In the genomic region with DNA sequence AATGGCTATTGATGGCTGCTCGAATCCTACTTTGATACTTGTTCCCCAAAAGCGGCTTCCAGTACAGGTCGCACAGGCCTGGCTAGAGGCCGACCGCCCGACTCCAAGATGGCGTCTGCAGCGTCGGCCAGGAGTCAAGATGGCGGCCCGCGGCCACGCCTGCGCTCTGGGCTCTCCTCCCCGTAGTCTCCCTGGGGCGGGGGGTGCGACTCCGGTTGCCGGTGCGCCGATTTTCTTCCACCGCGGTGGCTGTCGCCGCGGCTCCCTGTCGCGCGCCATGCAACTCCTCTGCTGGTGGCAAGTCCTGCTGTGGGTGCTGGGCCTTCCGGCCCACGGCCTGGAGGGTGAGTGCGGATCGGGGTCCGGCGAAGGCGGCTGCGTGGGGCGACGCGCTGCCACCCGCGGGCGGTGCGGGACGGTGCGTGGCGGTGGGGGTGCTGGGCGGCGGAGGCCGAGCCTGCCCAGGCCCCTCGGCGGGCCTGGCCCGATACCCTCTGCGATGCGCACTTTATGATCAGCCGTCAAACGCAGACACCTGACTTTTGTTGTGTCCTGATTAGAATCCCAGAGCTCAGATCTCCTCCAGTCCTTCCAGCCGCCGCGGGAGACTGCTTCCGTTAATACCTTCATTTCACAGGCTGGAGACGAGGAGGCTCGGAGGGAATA, we compare ENCODE assay signal across 8 mouse cellular contexts. TPM values are rescaled to one million over a fixed set of nuclear protein-coding genes. Genes with fewer than 3 reads are reported as not detected.
A peak's percentile ranks its signal among the peaks of the same experiment; 100 is the strongest.
DNase-seq lines count a peak whose midpoint lies in the region; ATAC-seq and TF ChIP-seq lines count a peak whose summit lies in the region.

TSS of gene Txndc15 (plus strand) at position 150 of the 666 bp plus-strand sequence.

- H3K4me2 ChIP-seq in neural tube, embryonic 15.5 days: peak within 1 kb of the TSS; percentile 74

- peaks cover 9% of the 10 kb centered on the region for H3K79me2 ChIP-seq in MEL (ENCODE audit: control insufficient read depth, insufficient read depth, low read length, poor library complexity)

- peak; percentile 94 for ATAC-seq in neural tube, embryonic 15.5 days (ENCODE audit: low FRiP score)

- H3K9ac ChIP-seq in MEL (ENCODE audit: control insufficient read depth, low read depth, low read length, poor library complexity, severe bottlenecking): peak within 1 kb of the TSS; percentile 97
- peak within 1 kb of the TSS; percentile 98 for H3K9ac ChIP-seq in neural tube, embryonic 15.5 days (replicated peaks)

- WGBS in lung, adult 2 months: under 1% methylated on average over 63 of the region's 63 CpGs
- WGBS in neural tube, embryonic 15.5 days: under 1% methylated on average over 62 of the region's 63 CpGs

- TF ChIP-seq RAD21 in MEL (IDR thresholded peaks at IDR 0.05; ENCODE audit: low read depth, low read length): no peak

- H3K4me3 ChIP-seq in MEL (ENCODE audit: control insufficient read depth in 1 of 2, insufficient read depth in 1 of 2, low read depth in 2 of 2, low read length in 2 of 2): peak within 1 kb of the TSS; percentile 75 to 90
- peak within 1 kb of the TSS; percentile 78 for H3K4me3 ChIP-seq in layer of hippocampus, adult 2 months
- peak within 1 kb of the TSS; percentile 93 for H3K4me3 ChIP-seq in lung, adult 2 months (replicated peaks; ENCODE audit: extremely low read depth, low read depth, low read length)
- peak within 1 kb of the TSS; percentile 98 for H3K4me3 ChIP-seq in neural tube, embryonic 15.5 days (replicated peaks)

- no peaks in the 10 kb centered on the region for H3K27me3 ChIP-seq in MEL (ENCODE audit: control insufficient read depth in 1 of 2, insufficient read depth in 2 of 2, low read length in 2 of 2)
- H3K27me3 ChIP-seq in neural tube, embryonic 15.5 days (replicated peaks): no peaks in the 10 kb centered on the region

- no peak for TF ChIP-seq CTCF in MEL (IDR thresholded peaks at IDR 0.05 in 2 of 3, conservative IDR thresholded peaks at IDR 0.05 in 1 of 3; ENCODE audit: control insufficient read depth in 1 of 3, insufficient read depth in 1 of 3, low read depth in 2 of 3, low read length in 3 of 3, poor library complexity in 1 of 3, severe bottlenecking in 1 of 3)
- TF ChIP-seq CTCF in layer of hippocampus, adult 2 months (conservative IDR thresholded peaks at IDR 0.05): no peak
- TF ChIP-seq CTCF in lung, adult 2 months (IDR thresholded peaks at IDR 0.05; ENCODE audit: insufficient read depth, low read length): no peak

- H3K9me3 ChIP-seq in MEL (replicated peaks; ENCODE audit: insufficient read depth, low read length): no peaks in the 10 kb centered on the region
- no peaks in the 10 kb centered on the region for H3K9me3 ChIP-seq in neural tube, embryonic 15.5 days (replicated peaks)

- 0 out of 4 replicates have a peak, but pooled peaks of 1 of the 2 experiments have one; percentile 5 for TF ChIP-seq EP300 in MEL (IDR thresholded peaks at IDR 0.05; ENCODE audit: low read depth in 1 of 2, low read length in 2 of 2)

- peak; percentile 92 for DNase-seq in MEL (ENCODE audit: low read depth, low spot score)
- DNase-seq in cerebellum, adult 8-10 months: peak; percentile 91
- peak; percentile 76 for DNase-seq in forelimb bud, embryonic 11.5 days (ENCODE audit: low read depth, low spot score)
- peak; percentile 93 for DNase-seq in heart, postnatal 4 days
- DNase-seq in layer of hippocampus, adult 2 months (ENCODE audit: low spot score in 2 of 2): peak; percentile 82 to 90
- DNase-seq in lung, adult 2 months: peak; percentile 94
- peak; percentile 86 for DNase-seq in testis, postnatal 14 days (ENCODE audit: low spot score)

- peaks cover 0 to 8% of the 10 kb centered on the region in 2 experiments; a peak in 2 of 4 replicates for H3K36me3 ChIP-seq in MEL (ENCODE audit: control insufficient read depth in 1 of 2, insufficient read depth in 2 of 2, low read length in 2 of 2)
- H3K36me3 ChIP-seq in neural tube, embryonic 15.5 days: peaks cover 15% of the 10 kb centered on the region

- peak; percentile 82 to 97 for TF ChIP-seq POLR2A in MEL (IDR thresholded peaks at IDR 0.05; ENCODE audit: control insufficient read depth in 1 of 2, insufficient read depth in 1 of 2, low read depth in 1 of 2, low read length in 2 of 2, poor library complexity in 1 of 2)
- peak; percentile 54 for TF ChIP-seq POLR2A in lung, adult 2 months (IDR thresholded peaks at IDR 0.05; ENCODE audit: borderline replicate concordance, extremely low read depth, low read depth, low read length)

- peak within 1 kb of the TSS; percentile 68 for H3K27ac ChIP-seq in MEL (ENCODE audit: control insufficient read depth, low read depth, low read length)
- H3K27ac ChIP-seq in layer of hippocampus, adult 2 months: peak within 1 kb of the TSS; percentile 96
- peak within 1 kb of the TSS; percentile 99 for H3K27ac ChIP-seq in neural tube, embryonic 15.5 days (replicated peaks)

- H3K4me1 ChIP-seq in MEL (ENCODE audit: control insufficient read depth in 1 of 2, insufficient read depth in 2 of 2, low read length in 2 of 2): peaks cover 0 to 13% of the 10 kb centered on the region in 2 experiments; a peak in 1 of 4 replicates
- H3K4me1 ChIP-seq in lung, adult 2 months (ENCODE audit: control insufficient read depth, insufficient read depth, low read length): peaks cover 3% of the 10 kb centered on the region
- peaks cover 38% of the 10 kb centered on the region for H3K4me1 ChIP-seq in neural tube, embryonic 15.5 days

TF ChIP-seq in MEL, 35 proteins besides CTCF, POLR2A, EP300 and RAD21:
- peak; percentile 26; the same call in 1 of the 2 replicates for TF ChIP-seq MXI1 (IDR thresholded peaks at IDR 0.05; ENCODE audit: low read depth, low read length)
- TF ChIP-seq POLR2AphosphoS2 (IDR thresholded peaks at IDR 0.05; ENCODE audit: low read length): no peak
- peak; percentile 71 for TF ChIP-seq TCF12 (IDR thresholded peaks at IDR 0.05; ENCODE audit: low read depth, low read length)
- peak; percentile 65 for TF ChIP-seq TBP (IDR thresholded peaks at IDR 0.05; ENCODE audit: low read depth, low read length)
- peak; percentile 64 for TF ChIP-seq NELFE (IDR thresholded peaks at IDR 0.05; ENCODE audit: low read depth, low read length)
- TF ChIP-seq NRF1 (IDR thresholded peaks at IDR 0.05; ENCODE audit: insufficient read depth, low read depth, low read length, poor library complexity, severe bottlenecking): peak; percentile 89
- TF ChIP-seq RCOR1 (IDR thresholded peaks at IDR 0.05; ENCODE audit: low read depth, low read length): peak; percentile 91
- peak; percentile 95 for TF ChIP-seq HCFC1 (IDR thresholded peaks at IDR 0.05; ENCODE audit: low read depth, low read length)
- TF ChIP-seq CHD2 (IDR thresholded peaks at IDR 0.05; ENCODE audit: low read length): no peak
- peak; percentile 60; the same call in 1 of the 2 replicates for TF ChIP-seq MAZ (IDR thresholded peaks at IDR 0.05; ENCODE audit: low read depth, low read length)
- TF ChIP-seq KAT2A (conservative IDR thresholded peaks at IDR 0.05; ENCODE audit: low read depth, low read length): no peak; the same call in 1 of the 2 replicates
- peak; percentile 61; the same call in 1 of the 2 replicates for TF ChIP-seq SIN3A (IDR thresholded peaks at IDR 0.05; ENCODE audit: low read length)
- TF ChIP-seq USF1 (IDR thresholded peaks at IDR 0.05; ENCODE audit: low read depth, low read length): 0 out of 2 replicates have a peak, but pooled peaks have one; percentile 19
- TF ChIP-seq ELF1 (IDR thresholded peaks at IDR 0.05; ENCODE audit: low read depth, low read length): peak; percentile 28; the same call in 1 of the 2 replicates
- 0 out of 2 replicates have a peak, but pooled peaks have one; percentile 52 for TF ChIP-seq ZMIZ1 (IDR thresholded peaks at IDR 0.05; ENCODE audit: low read depth, low read length)
- TF ChIP-seq ZNF384 (IDR thresholded peaks at IDR 0.05; ENCODE audit: low read depth, low read length): no peak

RNA-seq across cellular contexts. Expression of gene Txndc15, which starts in this region (rescaled TPM):
- total RNA-seq in MEL (2012; rRNA removed): 37.5 and 43.0 TPM in 2 replicates
- 10 to 100 TPM in 1 of 2 experiments, not detected in 1; 31.5 TPM for polyA plus RNA-seq in MEL (2012; ENCODE audit: insufficient read depth in 1 of 2, insufficient read length in 2 of 2, low read depth in 1 of 2, low replicate concordance in 2 of 2, missing spikeins in 1 of 2)
- 10 to 100 TPM; 35.7 to 36.6 TPM for total RNA-seq in heart, postnatal 4 days (2021)
- total RNA-seq in layer of hippocampus, adult 2 months (2021): 10 to 100 TPM; 68.6 to 69.0 TPM
- 37.1 and 39.1 TPM in 2 replicates for polyA plus RNA-seq in lung, adult 2 months (2012; rRNA removed)
- polyA plus RNA-seq in neural tube, embryonic 15.5 days (2015; fragmentation: Nextera tagmentation; extraction: Ambion mirVana): 140 and 149 TPM in 2 replicates

Comparison
In these comparisons a context has a peak if more than half of its experiments do, and no peak if none do; other contexts are left out.
1. Peak in every context shown above with its lines: DNase-seq, ATAC-seq, H3K4me3 ChIP-seq and H3K27ac ChIP-seq.